Mouse (Mus musculus) hindbrain, embryonic 14.5 days (tissue): ENCODE results near the gene Ldlrad3. TPM values are rescaled to one million over a fixed set of nuclear protein-coding genes. Genes with fewer than 3 reads are reported as not detected.

Experiments used
- ATAC-seq: fragments of 200-750 bp; cut with Nextera tagmentation; 2 replicates; pipeline ENCODE4 v1.8.0; 2017; ENCODE audit warnings: moderate number of reproducible peaks, mild to moderate bottlenecking, moderate TSS enrichment, moderate library complexity; ENCODE audit not compliant: low FRiP score
- DNase-seq: peaks from one replicate; pipeline ENCODE4 v3.0.0-alpha.2; 2015; ENCODE audit warnings: low spot score
- H3K27ac ChIP-seq: fragments of 300-500 bp; sonication (generic); 2 replicates; pipeline ENCODE4 v1.5.1; 2014; ENCODE audit warnings: mild to moderate bottlenecking, moderate library complexity
- H3K27me3 ChIP-seq: fragments of 300-500 bp; sonication (generic); 2 replicates; pipeline ENCODE4 v1.6.1; 2014; ENCODE audit warnings: mild to moderate bottlenecking, low read length, mixed read lengths; ENCODE audit not compliant: control insufficient read depth, insufficient read depth
- H3K36me3 ChIP-seq: fragments of 300-500 bp; sonication (generic); replicated peaks from 2 replicates; pipeline ENCODE4 v1.6.1; 2014; ENCODE audit not compliant: control insufficient read depth, insufficient read depth
- H3K4me1 ChIP-seq: fragments of 300-500 bp; sonication (generic); replicated peaks from 2 replicates; pipeline ENCODE4 v1.6.1; 2014; ENCODE audit warnings: antibody characterized with exemption, low read length, mixed read lengths; ENCODE audit not compliant: control insufficient read depth, insufficient read depth
- H3K4me2 ChIP-seq: fragments of 300-500 bp; sonication (generic); replicated peaks from 2 replicates; pipeline ENCODE4 v1.6.1; 2014; ENCODE audit warnings: mild to moderate bottlenecking, moderate library complexity
- H3K4me3 ChIP-seq: fragments of 300-500 bp; sonication (generic); replicated peaks from 2 replicates; pipeline ENCODE4 v1.5.1; 2014; ENCODE audit warnings: mild to moderate bottlenecking, low read length
- H3K9ac ChIP-seq: fragments of 300-500 bp; sonication (generic); 2 replicates; pipeline ENCODE4 v1.6.1; 2014
- H3K9me3 ChIP-seq: fragments of 300-500 bp; sonication (generic); 2 replicates; pipeline ENCODE4 v1.6.1; 2016; ENCODE audit warnings: low read length; ENCODE audit not compliant: control insufficient read depth
- WGBS: fragments of 180-500 bp; shearing (Covaris S2); extraction: QIAGEN DNeasy Blood & Tissue Kit; methylation state at CpG from one replicate; pipeline ENCODE4 v1.1.7; 2014; 5-methylcytosine and 5-hydroxymethylcytosine counted together
- polyA plus RNA-seq: library from polyadenylated mRNA; unstranded; fragments of >200 nt; fragmentation: Nextera tagmentation; extraction: Ambion mirVana; gene quantifications from 2 replicates; pipeline ENCODE4 v1.2.1, GENCODE M21; 2014

Gene Ldlrad3
- polyA plus RNA-seq, 1 experiment from 2014 or later, result 29.4 TPM

DNA sequence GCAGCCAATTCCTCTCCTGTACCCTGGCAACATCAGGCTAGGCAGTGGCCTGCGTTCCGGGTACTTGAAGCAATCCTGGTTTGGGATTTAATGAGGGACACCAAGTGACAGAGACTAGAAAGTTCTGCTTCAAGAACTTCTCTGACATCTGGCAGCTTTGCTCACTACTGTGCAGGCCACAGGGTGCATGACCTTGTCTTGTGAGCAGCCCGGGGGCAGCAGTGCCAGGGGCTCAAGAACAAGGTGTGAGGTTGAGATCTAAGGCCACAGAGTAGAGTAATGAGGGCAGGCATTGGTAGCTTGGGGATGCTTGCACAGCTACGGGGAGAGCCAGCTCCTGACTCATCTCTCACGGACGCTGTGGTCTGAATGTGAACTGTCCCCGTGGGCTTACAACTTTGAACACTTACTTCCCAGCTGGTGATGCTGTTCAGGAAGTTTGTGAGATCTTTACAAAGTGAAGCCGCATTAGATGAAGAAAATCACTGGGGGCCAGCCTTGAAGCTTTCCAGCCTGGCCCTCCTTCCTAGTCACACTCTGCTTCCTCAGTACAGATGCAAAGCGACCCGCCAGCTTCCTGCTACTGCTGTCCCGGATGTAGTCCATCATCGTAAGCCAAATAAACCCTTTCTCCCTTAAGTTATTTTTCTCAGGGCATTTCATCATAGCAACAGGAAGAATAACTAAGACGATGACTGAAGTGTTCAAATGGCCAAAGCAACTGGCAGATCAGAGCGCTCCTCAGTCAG lies 86.3 kb downstream of the Ldlrad3 start:
- no peaks in the 10 kb centered on the region for H3K9me3 ChIP-seq
- no peaks in the 10 kb centered on the region for H3K27me3 ChIP-seq
- H3K27ac ChIP-seq, result no peak overlapping the region
- no peak overlapping the region for H3K4me2 ChIP-seq
- 82% methylated on average over 14 of the region's 14 CpGs for WGBS
- peaks cover under 1% of the 10 kb centered on the region for H3K4me1 ChIP-seq
- H3K4me3 ChIP-seq, result no peak overlapping the region
- no peak overlapping the region for H3K9ac ChIP-seq
- no peaks in the 10 kb centered on the region for H3K36me3 ChIP-seq
- no peak for ATAC-seq
- no peak for DNase-seq

DNA sequence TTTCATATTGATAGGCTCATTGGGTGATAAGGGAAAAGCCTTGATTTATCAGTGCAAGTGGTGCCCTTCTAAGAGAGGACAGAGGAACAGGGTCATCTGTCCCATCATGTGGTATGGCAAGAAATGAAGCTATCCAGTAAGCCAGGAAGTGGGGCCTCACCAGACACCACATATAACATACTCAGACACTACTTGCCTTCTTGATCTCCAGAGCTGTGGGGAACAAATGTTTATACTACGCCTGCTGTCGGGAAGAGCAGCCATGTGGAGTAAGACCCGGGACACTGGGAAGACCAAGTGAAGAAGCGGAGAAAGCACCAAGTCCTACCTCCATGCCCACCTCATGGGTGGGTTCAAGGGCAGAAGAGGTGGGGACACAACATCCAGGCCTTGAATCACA lies 86.9 kb downstream of the Ldlrad3 start:
- 95% methylated on average over 4 of the region's 4 CpGs for WGBS
- DNase-seq (no peak), ATAC-seq (no peak)
- Histone ChIP-seq H3K4me1 (peaks cover 7% of the 10 kb centered on the region), H3K4me3 (no peak overlapping the region), H3K9ac (no peak overlapping the region), H3K36me3 (no peaks in the 10 kb centered on the region), H3K27ac (no peak overlapping the region), H3K27me3 (no peaks in the 10 kb centered on the region), H3K9me3 (no peaks in the 10 kb centered on the region), H3K4me2 (no peak overlapping the region)

DNA sequence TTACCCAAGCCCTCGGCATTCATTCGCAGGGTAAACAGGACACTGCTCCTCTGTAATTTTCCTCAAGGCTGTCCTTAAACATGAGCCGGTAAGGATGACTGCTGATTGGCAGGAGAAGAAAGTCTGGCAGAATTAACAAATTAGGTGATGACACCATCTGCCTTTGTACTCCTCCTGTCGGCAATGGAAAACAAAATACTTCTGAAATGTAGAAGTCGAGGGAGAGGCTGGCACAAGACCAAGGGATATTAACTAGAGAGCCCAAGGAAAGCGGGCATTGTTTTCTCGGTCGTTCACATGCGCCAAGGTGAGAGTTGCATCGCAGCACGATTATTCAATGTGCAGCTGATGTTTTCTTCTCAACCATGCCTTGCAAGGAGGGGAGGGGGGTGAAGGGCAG lies 91.4 kb downstream of the Ldlrad3 start:
- no peak overlapping the region for H3K9ac ChIP-seq
- peaks cover 23% of the 10 kb centered on the region for H3K4me1 ChIP-seq
- no peaks in the 10 kb centered on the region for H3K9me3 ChIP-seq
- ATAC-seq (no peak), DNase-seq (peak; percentile 32)
- H3K27me3 ChIP-seq, result no peaks in the 10 kb centered on the region
- peak overlapping the region; percentile 55; the same call in 1 of the 2 replicates for H3K27ac ChIP-seq
- H3K4me2 ChIP-seq, result no peak overlapping the region
- WGBS, result 36% methylated on average over 11 of the region's 11 CpGs
- no peak overlapping the region for H3K4me3 ChIP-seq
- H3K36me3 ChIP-seq, result no peaks in the 10 kb centered on the region

DNA sequence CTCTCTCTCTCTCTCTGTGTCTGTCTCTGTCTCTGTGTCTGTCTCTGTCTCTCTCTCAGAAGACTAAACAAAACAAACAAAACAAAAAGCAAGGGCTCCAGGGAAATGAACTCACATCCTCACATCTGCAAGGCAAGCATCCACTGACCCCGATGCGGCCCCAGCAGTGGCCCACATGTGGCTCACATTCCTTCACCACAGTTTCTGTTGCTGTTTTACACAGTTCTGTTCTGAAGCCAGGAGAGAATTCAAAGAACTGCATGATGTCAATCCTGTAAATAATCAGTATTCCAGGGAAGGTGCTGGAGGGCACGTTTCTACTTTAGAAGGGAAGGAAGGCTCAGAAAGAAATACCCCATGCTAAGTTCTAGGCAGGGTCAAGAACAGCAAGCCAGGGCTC lies 91.9 kb downstream of the Ldlrad3 start:
- no peak for DNase-seq
- Histone ChIP-seq H3K4me3 (no peak overlapping the region), H3K27ac (peak overlapping the region; percentile 55; the same call in 1 of the 2 replicates), H3K4me2 (no peak overlapping the region), H3K36me3 (no peaks in the 10 kb centered on the region), H3K9me3 (no peaks in the 10 kb centered on the region), H3K4me1 (peaks cover 23% of the 10 kb centered on the region), H3K27me3 (no peaks in the 10 kb centered on the region), H3K9ac (no peak overlapping the region)
- WGBS, result 58% methylated on average over 3 of the region's 3 CpGs
- ATAC-seq, result no peak

DNA sequence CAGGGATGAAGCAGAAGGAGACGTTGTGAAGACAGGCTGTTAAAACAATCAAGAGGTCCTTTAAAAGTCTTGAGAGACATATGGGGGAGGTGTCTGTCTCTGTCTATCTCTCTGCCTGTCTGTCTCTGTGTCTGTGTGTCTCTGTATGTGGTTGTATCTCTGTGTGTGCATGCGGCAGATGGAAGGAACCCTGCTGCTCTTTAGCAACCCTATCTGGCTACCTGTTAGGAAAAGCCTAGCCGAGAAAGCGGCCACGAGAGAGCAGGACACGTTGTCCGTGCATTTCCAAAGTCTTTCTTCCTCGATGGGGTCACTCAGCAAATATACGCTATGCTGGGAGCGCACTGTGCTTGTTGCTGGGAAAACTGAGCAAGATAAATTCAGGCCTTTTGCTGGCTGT lies 93.6 kb downstream of the Ldlrad3 start:
- peaks cover 23% of the 10 kb centered on the region for H3K4me1 ChIP-seq
- no peaks in the 10 kb centered on the region for H3K9me3 ChIP-seq
- no peak for DNase-seq
- no peak overlapping the region for H3K9ac ChIP-seq
- no peak overlapping the region for H3K4me3 ChIP-seq
- no peak for ATAC-seq
- H3K27ac ChIP-seq, result no peak overlapping the region; the same call in 1 of the 2 replicates
- H3K4me2 ChIP-seq, result no peak overlapping the region
- H3K36me3 ChIP-seq, result no peaks in the 10 kb centered on the region
- 78% methylated on average over 10 of the region's 10 CpGs for WGBS
- H3K27me3 ChIP-seq, result no peaks in the 10 kb centered on the region

DNA sequence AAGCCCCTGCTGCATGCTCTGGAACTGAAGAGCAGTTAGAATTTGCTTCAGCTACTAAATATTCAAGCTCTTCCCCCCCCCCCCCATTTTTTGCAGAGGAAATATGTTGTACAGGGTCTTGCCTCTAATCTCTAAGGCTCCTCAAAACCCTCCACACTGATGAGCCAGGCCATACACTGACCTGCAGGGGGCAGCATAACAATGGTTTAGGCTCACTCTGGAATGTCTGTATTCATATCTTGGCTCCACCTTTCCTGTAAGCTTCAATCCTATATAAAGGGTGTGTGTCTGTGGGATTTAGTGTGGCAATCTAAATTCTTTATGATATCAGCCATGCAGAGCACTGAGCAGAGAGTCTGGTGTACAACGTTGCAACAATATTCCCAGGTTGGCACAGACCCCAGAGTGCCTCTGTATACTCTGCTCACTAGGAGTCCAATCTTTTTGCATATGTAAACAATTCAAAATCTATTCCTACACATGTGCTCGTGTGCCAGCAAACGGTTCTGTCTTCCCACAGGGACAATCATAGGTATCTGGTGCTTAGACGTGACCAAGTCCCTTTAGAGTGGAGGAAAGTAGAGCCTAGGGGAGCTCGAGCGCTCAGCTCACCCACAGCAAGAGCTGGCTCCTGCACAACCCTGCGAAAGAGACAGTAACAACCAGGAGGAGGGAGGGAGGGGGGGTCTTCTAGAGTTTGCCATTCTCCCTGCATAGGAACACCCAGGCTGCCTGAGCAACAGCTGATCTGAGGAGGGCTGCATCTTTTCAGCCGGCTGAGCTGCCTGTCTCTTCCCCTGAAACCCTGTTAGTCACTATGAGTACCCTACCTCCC lies 94.5 kb downstream of the Ldlrad3 start:
- peak; percentile 86 for ATAC-seq
- Histone ChIP-seq H3K27ac (peak overlapping the region; percentile 40; the same call in 1 of the 2 replicates), H3K36me3 (no peaks in the 10 kb centered on the region), H3K4me2 (no peak overlapping the region), H3K4me3 (no peak overlapping the region), H3K27me3 (no peaks in the 10 kb centered on the region), H3K9me3 (no peaks in the 10 kb centered on the region), H3K9ac (0 out of 2 replicates have a peak overlapping the region, but pooled peaks have one; percentile 25), H3K4me1 (peaks cover 23% of the 10 kb centered on the region)
- WGBS, result 29% methylated on average over 8 of the region's 8 CpGs
- DNase-seq, result peak; percentile 88

DNA sequence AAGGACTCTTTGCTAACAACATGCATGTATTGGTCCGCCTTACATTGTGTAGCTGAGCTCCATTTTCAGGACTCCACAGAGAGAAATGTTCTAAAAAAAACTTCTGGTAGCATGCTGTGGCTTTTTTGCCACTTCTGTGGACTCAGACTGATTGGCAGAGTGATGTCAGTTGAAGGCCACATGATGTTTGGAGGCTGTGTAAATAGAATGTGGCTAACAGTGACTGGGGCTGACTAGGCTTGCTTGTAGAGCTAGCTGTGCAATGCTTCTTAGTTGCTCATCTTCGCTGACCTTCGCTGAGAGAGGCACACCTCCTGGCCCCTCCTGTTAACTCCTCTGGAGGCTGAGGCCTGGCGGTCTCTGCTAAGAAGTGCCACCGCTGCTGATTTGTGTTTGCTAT lies 98.4 kb downstream of the Ldlrad3 start:
- H3K27ac ChIP-seq, result no peak overlapping the region
- H3K36me3 ChIP-seq, result no peaks in the 10 kb centered on the region
- DNase-seq (no peak), ATAC-seq (no peak)
- H3K4me3 ChIP-seq, result no peak overlapping the region
- WGBS, result 96% methylated on average over 5 of the region's 5 CpGs
- H3K27me3 ChIP-seq, result no peaks in the 10 kb centered on the region
- no peak overlapping the region for H3K9ac ChIP-seq
- no peaks in the 10 kb centered on the region for H3K9me3 ChIP-seq
- H3K4me2 ChIP-seq, result no peak overlapping the region
- peaks cover 12% of the 10 kb centered on the region for H3K4me1 ChIP-seq

DNA sequence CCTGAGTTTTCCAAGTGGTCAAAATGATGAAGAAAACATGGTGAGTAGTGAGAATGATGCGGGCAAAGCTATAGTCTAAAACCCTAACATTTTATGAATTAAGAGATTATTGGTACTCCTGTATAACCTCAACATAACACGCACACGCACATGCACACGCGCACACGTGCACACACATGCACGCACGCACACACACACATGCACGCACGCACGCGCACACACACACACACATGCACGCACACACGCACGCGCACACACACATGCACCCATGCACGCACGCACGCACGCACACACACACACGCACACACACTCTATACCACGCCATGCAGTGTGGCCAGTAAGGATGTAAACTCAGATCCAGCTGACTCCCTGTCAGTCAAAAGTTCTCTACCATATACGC lies 99.6 kb downstream of the Ldlrad3 start:
- H3K4me3 ChIP-seq, result no peak overlapping the region
- no peaks in the 10 kb centered on the region for H3K9me3 ChIP-seq
- no peaks in the 10 kb centered on the region for H3K36me3 ChIP-seq
- ATAC-seq, result no peak
- no peak overlapping the region for H3K27ac ChIP-seq
- H3K4me2 ChIP-seq, result no peak overlapping the region
- H3K27me3 ChIP-seq, result no peaks in the 10 kb centered on the region
- H3K9ac ChIP-seq, result no peak overlapping the region
- 98% methylated on average over 23 of the region's 23 CpGs for WGBS
- H3K4me1 ChIP-seq, result peaks cover under 1% of the 10 kb centered on the region
- DNase-seq, result no peak

DNA sequence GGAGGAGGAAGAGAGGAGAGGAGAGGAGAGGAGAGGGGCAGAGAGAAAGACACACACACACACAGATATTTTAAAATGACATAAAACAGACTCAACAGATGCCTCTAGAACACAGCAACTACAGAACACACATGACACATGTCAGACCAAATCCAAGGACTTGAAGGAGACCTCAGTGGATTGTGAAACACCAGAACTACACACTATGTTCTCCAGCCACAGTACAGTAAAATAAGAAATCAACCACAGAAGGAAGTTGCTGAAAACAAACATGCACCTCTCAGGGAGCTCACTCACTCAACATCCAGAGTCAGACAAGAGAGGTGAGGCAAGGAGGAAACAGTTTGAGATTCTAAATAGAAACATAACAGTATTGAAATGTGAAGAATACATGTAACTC lies 103.4 kb downstream of the Ldlrad3 start:
- H3K36me3 ChIP-seq, result no peaks in the 10 kb centered on the region
- H3K9ac ChIP-seq, result no peak overlapping the region
- no peaks in the 10 kb centered on the region; the same call in 1 of the 2 replicates for H3K4me1 ChIP-seq
- H3K4me2 ChIP-seq, result no peak overlapping the region
- no peak for ATAC-seq
- no peaks in the 10 kb centered on the region for H3K9me3 ChIP-seq
- no peak overlapping the region for H3K4me3 ChIP-seq
- DNase-seq, result no peak
- H3K27me3 ChIP-seq, result no peaks in the 10 kb centered on the region
- no peak overlapping the region for H3K27ac ChIP-seq
